Mouse (Mus musculus) layer of hippocampus, adult 11-12 months (tissue): Measurements from ENCODE around the gene Col26a1.

Experiments used
- DNase-seq: peaks from one replicate; pipeline ENCODE4 v3.0.0; 2022; ENCODE audit warnings: low spot score

Gene Col26a1

GRCm38 (mm10) chr5:136806379-136807056 lies 76.5 kb downstream of the Col26a1 start:
- no peak for DNase-seq

- no peak for DNase-seq
Observed at GRCm38 (mm10) chr5:136805019-136805418, 78.0 kb downstream of the Col26a1 start.

- DNase-seq, result no peak
Observed at GRCm38 (mm10) chr5:136804246-136804645, 78.8 kb downstream of the Col26a1 start.

- DNase-seq, result no peak
Observed at GRCm38 (mm10) chr5:136802732-136803131, 80.3 kb downstream of the Col26a1 start.

GRCm38 (mm10) chr5:136796917-136797316 lies 86.1 kb downstream of the Col26a1 start:
- DNase-seq, result no peak

- DNase-seq, result no peak
Observed at GRCm38 (mm10) chr5:136793807-136794206, 89.2 kb downstream of the Col26a1 start.

GRCm38 (mm10) chr5:136792541-136792940 lies 90.5 kb downstream of the Col26a1 start:
- no peak for DNase-seq

- no peak for DNase-seq
Observed at GRCm38 (mm10) chr5:136791204-136791603, 91.8 kb downstream of the Col26a1 start.

- DNase-seq, result peak; percentile 94
Observed at GRCm38 (mm10) chr5:136790570-136791196, 92.3 kb downstream of the Col26a1 start.

GRCm38 (mm10) chr5:136784531-136784930 lies 98.5 kb downstream of the Col26a1 start:
- DNase-seq, result no peak

GRCm38 (mm10) chr5:136782600-136782999 lies 100.4 kb downstream of the Col26a1 start:
- no peak for DNase-seq

- DNase-seq, result peak; percentile 15
Observed at GRCm38 (mm10) chr5:136780465-136780864, 102.5 kb downstream of the Col26a1 start.

- no peak for DNase-seq
Observed at GRCm38 (mm10) chr5:136779946-136780345, 103.1 kb downstream of the Col26a1 start.

- no peak for DNase-seq
Observed at GRCm38 (mm10) chr5:136775548-136775947, 107.5 kb downstream of the Col26a1 start.

- no peak for DNase-seq
Observed at GRCm38 (mm10) chr5:136773044-136774039, 109.7 kb downstream of the Col26a1 start.

- DNase-seq, result no peak
Observed at GRCm38 (mm10) chr5:136771132-136771531, 111.9 kb downstream of the Col26a1 start.

- DNase-seq, result no peak
Observed at GRCm38 (mm10) chr5:136767304-136767703, 115.7 kb downstream of the Col26a1 start.

GRCm38 (mm10) chr5:136764157-136764669 lies 118.8 kb downstream of the Col26a1 start:
- no peak for DNase-seq

- DNase-seq, result no peak
Observed at GRCm38 (mm10) chr5:136760345-136760744, 122.7 kb downstream of the Col26a1 start.

GRCm38 (mm10) chr5:136759781-136760180 lies 123.2 kb downstream of the Col26a1 start:
- no peak for DNase-seq

GRCm38 (mm10) chr5:136755696-136756095 lies 127.3 kb downstream of the Col26a1 start:
- peak; percentile 68 for DNase-seq

GRCm38 (mm10) chr5:136754053-136754591 lies 128.9 kb downstream of the Col26a1 start:
- no peak for DNase-seq
